In the genomic region with DNA sequence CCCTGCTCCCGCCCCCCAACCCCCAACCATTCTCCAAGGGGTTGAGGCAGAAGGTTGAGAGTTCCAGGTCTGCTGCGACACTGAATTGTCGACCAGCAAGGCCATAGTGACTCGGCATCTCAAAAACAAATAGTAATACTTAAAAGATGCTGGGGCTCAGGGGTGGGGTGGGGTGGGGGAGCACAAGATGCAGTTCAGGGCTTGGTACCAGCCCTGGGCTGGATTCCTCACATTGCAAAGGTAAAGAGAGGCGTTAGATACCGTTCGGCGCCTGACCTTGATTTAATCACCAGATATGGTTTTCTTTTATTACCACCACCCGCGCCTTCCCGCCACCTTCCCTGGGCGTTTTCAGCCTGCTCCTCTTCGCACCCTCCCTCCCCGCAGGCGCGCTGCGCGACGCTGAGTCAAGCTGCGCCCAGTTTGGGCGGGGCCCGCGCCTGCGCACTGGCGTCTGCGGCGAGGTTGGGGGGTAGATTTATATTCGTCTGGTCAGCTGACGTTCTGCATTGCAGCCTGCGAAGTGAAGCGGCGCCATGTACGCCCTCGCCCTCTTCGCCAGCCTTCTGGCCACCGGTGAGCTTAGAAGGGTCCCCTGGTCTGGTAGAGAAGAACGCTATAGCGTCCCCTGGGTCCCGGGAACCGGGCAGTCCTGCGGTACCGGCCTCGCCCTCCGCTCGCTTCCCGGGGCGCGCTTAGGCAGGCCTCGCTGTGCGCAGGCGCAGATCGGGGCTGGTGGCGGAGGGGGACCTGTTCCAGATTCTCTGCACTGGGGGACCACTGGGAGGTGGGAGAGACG, we compare ENCODE assay signal across 7 mouse cellular contexts. TPM values are rescaled to one million over a fixed set of nuclear protein-coding genes. Genes with fewer than 3 reads are reported as not detected.
DNase-seq lines count a peak whose midpoint lies in the region; ATAC-seq and TF ChIP-seq lines count a peak whose summit lies in the region.

TSS of gene Psap (plus strand) at position 421 of the 799 bp plus-strand sequence.

- DNase-seq in adrenal gland, postnatal 25 days: peak; percentile 97
- DNase-seq in heart, adult 18-20 months: peak; percentile 96 to 97
- DNase-seq in kidney, adult 2 months: peak; percentile 96
- peak; percentile 86 to 91 for DNase-seq in spleen, adult 2 months (ENCODE audit: low read depth in 1 of 2, low spot score in 2 of 2)

- H3K27ac ChIP-seq in embryonic facial prominence, embryonic 12.5 days: peak within 1 kb of the TSS; percentile 84
- H3K27ac ChIP-seq in kidney, adult 2 months (ENCODE audit: insufficient read depth, low read depth, low read length): peak within 1 kb of the TSS; percentile 97
- peak within 1 kb of the TSS; percentile 86 for H3K27ac ChIP-seq in limb, embryonic 12.5 days
- peak within 1 kb of the TSS; percentile 95 for H3K27ac ChIP-seq in midbrain, embryonic 15.5 days
- peak within 1 kb of the TSS; percentile 98 for H3K27ac ChIP-seq in spleen, adult 2 months (ENCODE audit: insufficient read depth, low read length)

- H3K4me3 ChIP-seq in embryonic facial prominence, embryonic 12.5 days: peak within 1 kb of the TSS; percentile 86
- H3K4me3 ChIP-seq in kidney, adult 2 months (ENCODE audit: insufficient read depth, low read depth, low read length): peak within 1 kb of the TSS; percentile 78
- peak within 1 kb of the TSS; percentile 79 for H3K4me3 ChIP-seq in limb, embryonic 12.5 days (replicated peaks)
- peak within 1 kb of the TSS; percentile 88 for H3K4me3 ChIP-seq in midbrain, embryonic 15.5 days
- H3K4me3 ChIP-seq in spleen, adult 2 months (ENCODE audit: extremely low read depth, insufficient read depth, insufficient read length): peak within 1 kb of the TSS; percentile 99

- H3K4me2 ChIP-seq in embryonic facial prominence, embryonic 12.5 days (replicated peaks): peak within 1 kb of the TSS; percentile 92
- peak within 1 kb of the TSS; percentile 92 for H3K4me2 ChIP-seq in limb, embryonic 12.5 days
- peak within 1 kb of the TSS; percentile 88 for H3K4me2 ChIP-seq in midbrain, embryonic 15.5 days

- no peak for TF ChIP-seq CTCF in kidney, adult 2 months (conservative IDR thresholded peaks at IDR 0.05; ENCODE audit: insufficient read depth, insufficient read length, low read depth, low read length)
- TF ChIP-seq CTCF in spleen, adult 2 months (IDR thresholded peaks at IDR 0.05; ENCODE audit: extremely low read depth, insufficient read depth, insufficient read length, insufficient replicate concordance): peak; percentile 6; the same call in 1 of the 2 replicates

- H3K27me3 ChIP-seq in embryonic facial prominence, embryonic 12.5 days: no peaks in the 10 kb centered on the region
- H3K27me3 ChIP-seq in kidney, adult 2 months (replicated peaks; ENCODE audit: control insufficient read depth, insufficient read depth, low read length): no peaks in the 10 kb centered on the region
- no peaks in the 10 kb centered on the region for H3K27me3 ChIP-seq in limb, embryonic 12.5 days
- no peaks in the 10 kb centered on the region for H3K27me3 ChIP-seq in midbrain, embryonic 15.5 days (replicated peaks)
- H3K27me3 ChIP-seq in spleen, adult 2 months (ENCODE audit: control insufficient read depth, insufficient read depth, low read length): no peaks in the 10 kb centered on the region

- peak; percentile 97 for TF ChIP-seq POLR2A in kidney, adult 2 months (IDR thresholded peaks at IDR 0.05; ENCODE audit: low read depth, low read length)
- peak; percentile 85 for TF ChIP-seq POLR2A in spleen, adult 2 months (IDR thresholded peaks at IDR 0.05; ENCODE audit: low read depth, low read length)

- H3K36me3 ChIP-seq in embryonic facial prominence, embryonic 12.5 days: 0 out of 2 replicates have a peak, but pooled peaks cover 9% of the 10 kb centered on the region
- H3K36me3 ChIP-seq in kidney, adult 2 months (ENCODE audit: control insufficient read depth, insufficient read depth, low read length): no peaks in the 10 kb centered on the region
- peaks cover 2% of the 10 kb centered on the region; the same call in 1 of the 2 replicates for H3K36me3 ChIP-seq in limb, embryonic 12.5 days
- no peaks in the 10 kb centered on the region for H3K36me3 ChIP-seq in midbrain, embryonic 15.5 days (replicated peaks)
- 0 out of 2 replicates have a peak, but pooled peaks cover 1% of the 10 kb centered on the region for H3K36me3 ChIP-seq in spleen, adult 2 months (ENCODE audit: control insufficient read depth, insufficient read depth, low read length)

- 3% methylated on average over 54 of the region's 54 CpGs for WGBS in embryonic facial prominence, embryonic 12.5 days
- 3% methylated on average over 54 of the region's 54 CpGs for WGBS in kidney, adult 2 months
- 3% methylated on average over 54 of the region's 54 CpGs for WGBS in limb, embryonic 12.5 days
- 3% methylated on average over 54 of the region's 54 CpGs for WGBS in midbrain, embryonic 15.5 days
- WGBS in spleen, adult 2 months: 3% methylated on average over 54 of the region's 54 CpGs

- H3K9me3 ChIP-seq in embryonic facial prominence, embryonic 12.5 days: no peaks in the 10 kb centered on the region
- no peaks in the 10 kb centered on the region for H3K9me3 ChIP-seq in limb, embryonic 12.5 days
- H3K9me3 ChIP-seq in midbrain, embryonic 15.5 days: no peaks in the 10 kb centered on the region

- H3K9ac ChIP-seq in embryonic facial prominence, embryonic 12.5 days: peak within 1 kb of the TSS; percentile 87
- peak within 1 kb of the TSS; percentile 86 for H3K9ac ChIP-seq in limb, embryonic 12.5 days (replicated peaks)
- H3K9ac ChIP-seq in midbrain, embryonic 15.5 days: peak within 1 kb of the TSS; percentile 92

- peaks cover 41% of the 10 kb centered on the region for H3K4me1 ChIP-seq in embryonic facial prominence, embryonic 12.5 days
- peaks cover 29% of the 10 kb centered on the region for H3K4me1 ChIP-seq in kidney, adult 2 months (ENCODE audit: control insufficient read depth, insufficient read depth, low read length)
- peaks cover 29% of the 10 kb centered on the region for H3K4me1 ChIP-seq in limb, embryonic 12.5 days (replicated peaks)
- peaks cover 47% of the 10 kb centered on the region for H3K4me1 ChIP-seq in midbrain, embryonic 15.5 days
- peaks cover 32% of the 10 kb centered on the region; the same call in 1 of the 2 replicates for H3K4me1 ChIP-seq in spleen, adult 2 months (ENCODE audit: control insufficient read depth, insufficient read depth, insufficient read length)

- ATAC-seq in embryonic facial prominence, embryonic 12.5 days (ENCODE audit: insufficient number of reproducible peaks, insufficient read depth, low FRiP score, low TSS enrichment): peak; percentile 86
- ATAC-seq in limb, embryonic 12.5 days (ENCODE audit: insufficient number of reproducible peaks, insufficient read depth, low FRiP score, low TSS enrichment, low read depth): peak; percentile 82
- ATAC-seq in midbrain, embryonic 15.5 days (replicated peaks): peak; percentile 89

RNA-seq across cellular contexts. Expression of gene Psap, which starts in this region (rescaled TPM):
- total RNA-seq in adrenal gland, postnatal 25 days (2021): 910 and 984 TPM in 2 replicates
- polyA plus RNA-seq in embryonic facial prominence, embryonic 12.5 days (2016; fragmentation: Nextera tagmentation; extraction: Ambion mirVana): 75.7 and 77.6 TPM in 2 replicates
- total RNA-seq in heart, adult 18-20 months (2021): 1,000 to 10,000 TPM; 1,306 to 1,321 TPM
- 1,603 and 1,750 TPM in 2 replicates for polyA plus RNA-seq in kidney, adult 2 months (2012; rRNA removed)
- 65.4 and 66.5 TPM in 2 replicates for polyA plus RNA-seq in limb, embryonic 12.5 days (2016; fragmentation: Nextera tagmentation; extraction: Ambion mirVana)
- polyA plus RNA-seq in midbrain, embryonic 15.5 days (2015; fragmentation: Nextera tagmentation; extraction: Ambion mirVana): 169 and 192 TPM in 2 replicates
- 1,338 and 1,442 TPM in 2 replicates for polyA plus RNA-seq in spleen, adult 2 months (2012; rRNA removed)

Comparison
In these comparisons a context has a peak if more than half of its experiments do, and no peak if none do; other contexts are left out.
1. Peak in every context shown above with its lines: DNase-seq, ATAC-seq, H3K4me3 ChIP-seq and H3K27ac ChIP-seq.